Mouse (Mus musculus) left cerebral cortex, adult 18-20 months (tissue): ENCODE measurements around the gene Mbip. TPM values are rescaled to one million over a fixed set of nuclear protein-coding genes. Genes with fewer than 3 reads are reported as not detected.

ENCODE experiments used
- DNase-seq, 2 experiments: peaks; one replicate each; pipeline ENCODE4 v3.0.0; 2021 to 2022; ENCODE audit warnings: low spot score in 2 of 2, mixed read lengths in 1 of 2
- long read RNA-seq, 2 experiments: library from polyadenylated mRNA; stranded (forward); transcript quantifications; one replicate each; pipeline ENCODE4 v2.0.0; 2021
- total RNA-seq, 2 experiments: library from RNA; stranded (reverse); gene quantifications; 2 replicates each; pipeline ENCODE4 v1.2.3; 2021

Mbip gene
- 10 to 100 TPM; 21.2 to 23.5 TPM for total RNA-seq
- long read RNA-seq, experiment 1, transcript Mbip-201 (9 exons, 1,512 nt): major isoform, 7 of 22 reads
- long read RNA-seq, experiment 1, partial matches to known transcripts: 2 of 22 reads
- long read RNA-seq, experiment 1, other reads (novel, unspliced or antisense): 12 of 22 reads
- long read RNA-seq, experiment 2, transcript Mbip-201 (9 exons, 1,512 nt): major isoform, 8 of 18 reads
- long read RNA-seq, experiment 2, partial matches to known transcripts: 0 of 18 reads
- long read RNA-seq, experiment 2, other reads (novel, unspliced or antisense): 10 of 18 reads

- DNase-seq: peak; percentile 97 to 100
These were observed at the start of gene Mbip for GRCm38 (mm10) chr12:56345367-56346089. Gene Mbip, minus strand, starts transcription at chr12:56345894.

GRCm38 (mm10) chr12:56387647-56388205 is 42.0 kb upstream of the Mbip start:
- DNase-seq: no peak

GRCm38 (mm10) chr12:56386955-56387646 is 41.4 kb upstream of the Mbip start:
- no peak for DNase-seq

GRCm38 (mm10) chr12:56344771-56345314 is 851 bp downstream of the Mbip start:
- no peak for DNase-seq

- DNase-seq: no peak
These were observed 6.2 kb downstream of the Mbip start for GRCm38 (mm10) chr12:56339295-56340056.

- DNase-seq: no peak
These were observed 12.2 kb downstream of the Mbip start for GRCm38 (mm10) chr12:56333461-56333860.

- no peak for DNase-seq
These were observed 13.2 kb downstream of the Mbip start for GRCm38 (mm10) chr12:56332475-56332874.

GRCm38 (mm10) chr12:56327448-56327998 is 18.2 kb downstream of the Mbip start:
- no peak for DNase-seq

GRCm38 (mm10) chr12:56325851-56326250 is 19.8 kb downstream of the Mbip start:
- no peak for DNase-seq

GRCm38 (mm10) chr12:56318941-56319340 is 26.8 kb downstream of the Mbip start:
- DNase-seq: no peak

GRCm38 (mm10) chr12:56318059-56318458 is 27.6 kb downstream of the Mbip start:
- DNase-seq: no peak

- DNase-seq: no peak
These were observed 39.9 kb downstream of the Mbip start for GRCm38 (mm10) chr12:56305758-56306157.

- DNase-seq: no peak
These were observed 43.2 kb downstream of the Mbip start for GRCm38 (mm10) chr12:56302321-56303017.

- DNase-seq: no peak
These were observed 44.0 kb downstream of the Mbip start for GRCm38 (mm10) chr12:56301487-56302293.

- no peak for DNase-seq
These were observed 46.1 kb downstream of the Mbip start for GRCm38 (mm10) chr12:56299610-56300009.

- DNase-seq: no peak
These were observed 46.8 kb downstream of the Mbip start for GRCm38 (mm10) chr12:56298919-56299318.

- DNase-seq: no peak
These were observed 47.5 kb downstream of the Mbip start for GRCm38 (mm10) chr12:56297921-56298830.

GRCm38 (mm10) chr12:56297099-56297498 is 48.6 kb downstream of the Mbip start:
- no peak for DNase-seq
